30 mouse cellular contexts compared by ENCODE assay signal in the genomic region with DNA sequence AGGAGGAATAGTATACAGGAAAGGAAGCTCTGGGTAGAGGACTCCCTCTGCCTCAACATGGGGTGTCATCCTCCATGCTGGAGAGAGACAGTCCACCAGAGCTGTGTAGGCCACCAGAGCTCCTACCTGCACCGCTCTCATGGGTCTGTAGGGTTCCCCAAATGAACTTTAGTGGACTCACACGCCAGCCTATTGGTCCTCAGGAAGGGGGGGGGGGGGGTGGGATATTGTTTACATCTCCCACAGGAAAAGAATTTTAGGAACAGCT. TPM values are rescaled to one million over a fixed set of nuclear protein-coding genes. Genes with fewer than 3 reads are reported as not detected.
A peak's percentile ranks its signal among the peaks of the same experiment; 100 is the strongest.
DNase-seq lines count a peak whose midpoint lies in the region; ATAC-seq and TF ChIP-seq lines count a peak whose summit lies in the region.
"Had no signal": no experiment of that assay in that cellular context is flagged by ENCODE, and none has a peak within 500 bp of the region (broad histone marks: within the 10 kb centered on the region; RNA-seq: fewer than 3 reads in every experiment).

No protein-coding gene starts in this region.

- H3K4me3 ChIP-seq in forebrain, embryonic 15.5 days, result no peak overlapping the region
- no peak overlapping the region for H3K4me3 ChIP-seq in forebrain, postnatal 0 days (ENCODE audit: low read depth, low read length)
- no peak overlapping the region for H3K4me3 ChIP-seq in kidney, embryonic 16.5 days (ENCODE audit: low read length)
- H3K4me3 ChIP-seq in midbrain, embryonic 13.5 days (replicated peaks), result no peak overlapping the region
- no peak overlapping the region for H3K4me3 ChIP-seq in midbrain, embryonic 10.5 days
- H3K4me3 ChIP-seq in midbrain, embryonic 15.5 days, result no peak overlapping the region
- H3K4me3 ChIP-seq: heart, embryonic 10.5 days; hindbrain, embryonic 15.5 days; intestine, embryonic 15.5 days; left cerebral cortex, adult 2 months; myocyte had no signal

- H3K36me3 ChIP-seq in forebrain, embryonic 15.5 days, result no peaks in the 10 kb centered on the region
- no peaks in the 10 kb centered on the region for H3K36me3 ChIP-seq in forebrain, postnatal 0 days (ENCODE audit: insufficient read depth)
- no peaks in the 10 kb centered on the region for H3K36me3 ChIP-seq in kidney, embryonic 16.5 days (ENCODE audit: insufficient read depth, low read length)
- no peaks in the 10 kb centered on the region for H3K36me3 ChIP-seq in midbrain, embryonic 13.5 days
- no peaks in the 10 kb centered on the region for H3K36me3 ChIP-seq in midbrain, embryonic 10.5 days
- H3K36me3 ChIP-seq in midbrain, embryonic 15.5 days (replicated peaks), result no peaks in the 10 kb centered on the region
- H3K36me3 ChIP-seq: heart, embryonic 10.5 days; hindbrain, embryonic 15.5 days; intestine, embryonic 15.5 days had no signal

- H3K9me3 ChIP-seq in forebrain, embryonic 15.5 days, result no peaks in the 10 kb centered on the region
- no peaks in the 10 kb centered on the region for H3K9me3 ChIP-seq in forebrain, postnatal 0 days (ENCODE audit: low read length)
- no peaks in the 10 kb centered on the region for H3K9me3 ChIP-seq in kidney, embryonic 16.5 days (ENCODE audit: low read length)
- no peaks in the 10 kb centered on the region for H3K9me3 ChIP-seq in midbrain, embryonic 13.5 days
- no peaks in the 10 kb centered on the region for H3K9me3 ChIP-seq in midbrain, embryonic 10.5 days (replicated peaks)
- H3K9me3 ChIP-seq in midbrain, embryonic 15.5 days, result no peaks in the 10 kb centered on the region
- H3K9me3 ChIP-seq: heart, embryonic 10.5 days; hindbrain, embryonic 15.5 days; intestine, embryonic 15.5 days had no signal

- H3K27me3 ChIP-seq in forebrain, embryonic 15.5 days, result no peaks in the 10 kb centered on the region
- no peaks in the 10 kb centered on the region for H3K27me3 ChIP-seq in forebrain, postnatal 0 days (ENCODE audit: insufficient read depth, low read length)
- no peaks in the 10 kb centered on the region for H3K27me3 ChIP-seq in kidney, embryonic 16.5 days (ENCODE audit: insufficient read depth, low read length)
- no peaks in the 10 kb centered on the region for H3K27me3 ChIP-seq in midbrain, embryonic 13.5 days
- no peaks in the 10 kb centered on the region for H3K27me3 ChIP-seq in midbrain, embryonic 10.5 days (ENCODE audit: low read depth, poor library complexity, severe bottlenecking)
- no peaks in the 10 kb centered on the region for H3K27me3 ChIP-seq in midbrain, embryonic 15.5 days (replicated peaks)
- H3K27me3 ChIP-seq: hindbrain, embryonic 15.5 days; intestine, embryonic 15.5 days had no signal

- no peaks in the 10 kb centered on the region for H3K4me1 ChIP-seq in forebrain, embryonic 15.5 days
- no peaks in the 10 kb centered on the region for H3K4me1 ChIP-seq in forebrain, postnatal 0 days (ENCODE audit: insufficient read depth)
- H3K4me1 ChIP-seq in kidney, embryonic 16.5 days (ENCODE audit: insufficient read depth, low read length), result no peaks in the 10 kb centered on the region
- no peaks in the 10 kb centered on the region for H3K4me1 ChIP-seq in midbrain, embryonic 13.5 days (replicated peaks)
- H3K4me1 ChIP-seq in midbrain, embryonic 10.5 days, result no peaks in the 10 kb centered on the region
- no peaks in the 10 kb centered on the region for H3K4me1 ChIP-seq in midbrain, embryonic 15.5 days
- H3K4me1 ChIP-seq: heart, embryonic 10.5 days; hindbrain, embryonic 15.5 days; intestine, embryonic 15.5 days had no signal

- no peak overlapping the region for H3K27ac ChIP-seq in forebrain, embryonic 15.5 days (replicated peaks)
- no peak overlapping the region for H3K27ac ChIP-seq in forebrain, postnatal 0 days (ENCODE audit: low read depth, low read length)
- H3K27ac ChIP-seq in kidney, embryonic 16.5 days (ENCODE audit: low read length), result no peak overlapping the region
- H3K27ac ChIP-seq in midbrain, embryonic 13.5 days, result no peak overlapping the region
- no peak overlapping the region for H3K27ac ChIP-seq in midbrain, embryonic 10.5 days (replicated peaks)
- no peak overlapping the region for H3K27ac ChIP-seq in midbrain, embryonic 15.5 days
- H3K27ac ChIP-seq: heart, embryonic 10.5 days; hindbrain, embryonic 15.5 days; intestine, embryonic 15.5 days; left cerebral cortex, adult 2 months; stomach, postnatal 0 days had no signal

- ATAC-seq in forebrain, embryonic 15.5 days (replicated peaks), result peak; percentile 60; the same call in 1 of the 2 replicates
- ATAC-seq in forebrain, postnatal 0 days, result no peak
- peak; percentile 51; the same call in 1 of the 2 replicates for ATAC-seq in kidney, embryonic 16.5 days (ENCODE audit: low FRiP score, low TSS enrichment)
- ATAC-seq in midbrain, embryonic 13.5 days, result peak; percentile 72; the same call in 1 of the 2 replicates
- ATAC-seq in midbrain, embryonic 15.5 days (replicated peaks), result 0 out of 2 replicates have a peak, but pooled peaks have one; percentile 33
- ATAC-seq: intestine, embryonic 15.5 days had no signal

- 74% methylated on average over 2 of the region's 2 CpGs for whole genome bisulfite sequencing in forebrain, embryonic 15.5 days
- 78% methylated on average over 2 of the region's 2 CpGs for WGBS in forebrain, postnatal 0 days
- WGBS in kidney, embryonic 16.5 days, result 79% methylated on average over 2 of the region's 2 CpGs
- 75% methylated on average over 2 of the region's 2 CpGs for WGBS in midbrain, embryonic 13.5 days
- 88% methylated on average over 2 of the region's 2 CpGs for whole genome bisulfite sequencing in midbrain, embryonic 10.5 days
- 79% methylated on average over 2 of the region's 2 CpGs for whole genome bisulfite sequencing in midbrain, embryonic 15.5 days

- no peak overlapping the region for H3K4me2 ChIP-seq in forebrain, embryonic 15.5 days (replicated peaks)
- no peak overlapping the region for H3K4me2 ChIP-seq in forebrain, postnatal 0 days (ENCODE audit: low read depth)
- no peak overlapping the region for H3K4me2 ChIP-seq in kidney, embryonic 16.5 days (replicated peaks; ENCODE audit: low read depth, low read length)
- no peak overlapping the region for H3K4me2 ChIP-seq in midbrain, embryonic 13.5 days (replicated peaks)
- no peak overlapping the region for H3K4me2 ChIP-seq in midbrain, embryonic 15.5 days
- H3K4me2 ChIP-seq: hindbrain, embryonic 15.5 days; intestine, embryonic 15.5 days had no signal

- no peak for DNase-seq in forebrain, postnatal 0 days
- DNase-seq in kidney, postnatal 14 days, result no peak
- DNase-seq in midbrain, embryonic 10.5 days (ENCODE audit: low spot score), result no peak
- no peak for DNase-seq in spleen, postnatal 14 days (ENCODE audit: low spot score in 2 of 2)
- DNase-seq: adrenal gland, postnatal 25 days; cerebellum, adult 8-10 months; kidney, adult 9 months; kidney, postnatal 4 days; liver; liver, postnatal 0 days; lung, postnatal 14 days; thymus, adult 2 months had no signal

- no peak for TF ChIP-seq CTCF in forebrain, postnatal 0 days (IDR thresholded peaks at IDR 0.05; ENCODE audit: low read depth)

- no peak overlapping the region for H3K9ac ChIP-seq in forebrain, embryonic 15.5 days (replicated peaks)
- H3K9ac ChIP-seq in forebrain, postnatal 0 days, result no peak overlapping the region
- no peak overlapping the region for H3K9ac ChIP-seq in kidney, embryonic 16.5 days (replicated peaks; ENCODE audit: low read length)
- H3K9ac ChIP-seq in midbrain, embryonic 13.5 days (replicated peaks), result no peak overlapping the region
- no peak overlapping the region for H3K9ac ChIP-seq in midbrain, embryonic 15.5 days
- H3K9ac ChIP-seq: hindbrain, embryonic 15.5 days; intestine, embryonic 15.5 days; liver, postnatal 0 days had no signal

RNA-seq across cellular contexts. Expression of gene Mmp7, which starts 23.0 kb away (rescaled TPM):
- polyA plus RNA-seq in forebrain, embryonic 15.5 days (2015; fragmentation: Nextera tagmentation; extraction: Ambion mirVana), result not detected in 2 replicates
- total RNA-seq in forebrain, postnatal 0 days (2014; rRNA removed), result not detected in 2 replicates
- polyA plus RNA-seq in forebrain, postnatal 0 days (2015; fragmentation: Nextera tagmentation; extraction: Ambion mirVana), result not detected in 2 replicates
- polyA plus RNA-seq in kidney, embryonic 16.5 days (2015; fragmentation: Nextera tagmentation; extraction: Ambion mirVana), result not detected in 2 replicates
- not detected in 2 replicates for polyA plus RNA-seq in midbrain, embryonic 13.5 days (2015; fragmentation: Nextera tagmentation; extraction: Ambion mirVana)
- polyA plus RNA-seq in midbrain, embryonic 10.5 days (2016; fragmentation: Nextera tagmentation; extraction: Ambion mirVana), result not detected in 2 replicates
- polyA plus RNA-seq in midbrain, embryonic 15.5 days (2015; fragmentation: Nextera tagmentation; extraction: Ambion mirVana), result not detected in 2 replicates
- total RNA-seq: adrenal gland, postnatal 25 days; ES-E14; gastrocnemius, adult 8-10 months; left cerebral cortex, adult 2 months; left cerebral cortex, postnatal 36 days; megakaryocyte progenitor cell, adult 5-6 weeks had no signal
- polyA plus RNA-seq: brain, embryonic 14.5 days; embryonic facial prominence, embryonic 14.5 days; heart, embryonic 10.5 days; heart, postnatal 0 days; hindbrain, embryonic 15.5 days; liver, postnatal 0 days; myocyte; urinary bladder, adult 2 months had no signal

RNA-seq across cellular contexts. Expression of gene Tmem123, which starts 49.0 kb away (rescaled TPM):
- 27.6 and 31.5 TPM in 2 replicates for polyA plus RNA-seq in forebrain, embryonic 15.5 days (2015; fragmentation: Nextera tagmentation; extraction: Ambion mirVana)
- total RNA-seq in forebrain, postnatal 0 days (2014; rRNA removed), result 13.7 and 19.8 TPM in 2 replicates
- 13.9 TPM in 2 replicates for polyA plus RNA-seq in forebrain, postnatal 0 days (2015; fragmentation: Nextera tagmentation; extraction: Ambion mirVana)
- 95.3 and 101 TPM in 2 replicates for polyA plus RNA-seq in kidney, embryonic 16.5 days (2015; fragmentation: Nextera tagmentation; extraction: Ambion mirVana)
- polyA plus RNA-seq in midbrain, embryonic 13.5 days (2015; fragmentation: Nextera tagmentation; extraction: Ambion mirVana), result 37.5 and 43.6 TPM in 2 replicates
- polyA plus RNA-seq in midbrain, embryonic 10.5 days (2016; fragmentation: Nextera tagmentation; extraction: Ambion mirVana), result 119 and 122 TPM in 2 replicates
- polyA plus RNA-seq in midbrain, embryonic 15.5 days (2015; fragmentation: Nextera tagmentation; extraction: Ambion mirVana), result 18.0 and 20.1 TPM in 2 replicates
